8 mouse cellular contexts compared by ENCODE assay signal in genomic region chr11:46025962-46026392, GRCm38 (mm10). TPM values are rescaled to one million over a fixed set of nuclear protein-coding genes. Genes with fewer than 3 reads are reported as not detected.
DNase-seq lines count a peak whose midpoint lies in the region; ATAC-seq lines count a peak whose summit lies in the region.
"Had no signal": no experiment of that assay in that cellular context is flagged by ENCODE, and none has a peak within 500 bp of the region (broad histone marks: within the 10 kb centered on the region; RNA-seq: fewer than 3 reads in every experiment).

No protein-coding gene starts in this region.

- H3K4me1 ChIP-seq in stomach, embryonic 15.5 days, result peaks cover 4% of the 10 kb centered on the region; the same call in 1 of the 2 replicates

- H3K36me3 ChIP-seq in stomach, embryonic 15.5 days, result no peaks in the 10 kb centered on the region

- no peaks in the 10 kb centered on the region for H3K9me3 ChIP-seq in stomach, embryonic 15.5 days

- H3K27me3 ChIP-seq in stomach, embryonic 15.5 days (replicated peaks), result no peaks in the 10 kb centered on the region

- peak overlapping the region; percentile 23 for H3K27ac ChIP-seq in stomach, embryonic 15.5 days
- H3K27ac ChIP-seq: macrophage had no signal

- no peak overlapping the region for H3K4me3 ChIP-seq in stomach, embryonic 15.5 days (replicated peaks)

- H3K9ac ChIP-seq in stomach, embryonic 15.5 days, result no peak overlapping the region

- peak; percentile 10; the same call in 1 of the 2 replicates for ATAC-seq in stomach, embryonic 15.5 days (ENCODE audit: insufficient read depth, low FRiP score, low read depth)

- 16% methylated on average over 7 of the region's 7 CpGs for WGBS in stomach, embryonic 15.5 days

- H3K4me2 ChIP-seq in stomach, embryonic 15.5 days, result no peak overlapping the region

- DNase-seq in kidney, postnatal 4 days, result peak; percentile 39 to 59
- DNase-seq in kidney, postnatal 25 days, result no peak
- peak; percentile 48 for DNase-seq in gastrocnemius, adult 18-20 months (ENCODE audit: low spot score)
- DNase-seq in heart, postnatal 4 days, result peak; percentile 71
- no peak for DNase-seq in thymus, postnatal 0 days (ENCODE audit: low spot score)
- DNase-seq in thymus, postnatal 4 days, result no peak

RNA-seq across cellular contexts. Expression of gene Gm12166, which starts 26.1 kb away (rescaled TPM):
- under 1 TPM; 0.48 to 0.50 TPM for total RNA-seq in gastrocnemius, adult 18-20 months (2021)
- total RNA-seq in heart, postnatal 4 days (2021), result 1 to 10 TPM; 2.7 to 4.0 TPM
- 5.5 and 11.1 TPM in 2 replicates for polyA plus RNA-seq in stomach, embryonic 15.5 days (2015; fragmentation: Nextera tagmentation; extraction: Ambion mirVana)
- 9.7 and 9.8 TPM in 2 replicates for polyA plus RNA-seq in thymus, postnatal 0 days (2015; fragmentation: Nextera tagmentation; extraction: Ambion mirVana)

RNA-seq across cellular contexts. Expression of gene Adam19, which starts 29.8 kb away (rescaled TPM):
- total RNA-seq in gastrocnemius, adult 18-20 months (2021), result 1 to 10 TPM; 1.9 to 4.1 TPM
- total RNA-seq in heart, postnatal 4 days (2021), result 100 to 1,000 TPM; 161 to 163 TPM
- polyA plus RNA-seq in stomach, embryonic 15.5 days (2015; fragmentation: Nextera tagmentation; extraction: Ambion mirVana), result 17.1 and 20.4 TPM in 2 replicates
- polyA plus RNA-seq in thymus, postnatal 0 days (2015; fragmentation: Nextera tagmentation; extraction: Ambion mirVana), result 6.5 and 6.7 TPM in 2 replicates

RNA-seq across cellular contexts. Expression of gene Sox30, which starts 45.9 kb away (rescaled TPM):
- total RNA-seq in gastrocnemius, adult 18-20 months (2021), result not detected
- total RNA-seq in heart, postnatal 4 days (2021), result under 1 TPM; 0.27 to 0.55 TPM
- 0.17 and 0.24 TPM in 2 replicates for polyA plus RNA-seq in stomach, embryonic 15.5 days (2015; fragmentation: Nextera tagmentation; extraction: Ambion mirVana)
- 0.19 and 0.26 TPM in 2 replicates for polyA plus RNA-seq in thymus, postnatal 0 days (2015; fragmentation: Nextera tagmentation; extraction: Ambion mirVana)
- polyA plus RNA-seq: macrophage had no signal

Comparison
In these comparisons a context has a peak if more than half of its experiments do, and no peak if none do; other contexts are left out.
1. DNase-seq: peak in kidney, postnatal 4 days (2 of 2), gastrocnemius, adult 18-20 months (single experiment) and heart, postnatal 4 days (single experiment); none in kidney, postnatal 25 days (0 of 2), thymus, postnatal 0 days (single experiment) and thymus, postnatal 4 days (single experiment).
2. RNA of gene Adam19, which starts 29.8 kb away (total RNA-seq): 161 to 163 TPM in heart, postnatal 4 days; 1.9 to 4.1 TPM in gastrocnemius, adult 18-20 months; every median in the first group is over 10 times any median in the second.